Mouse (Mus musculus): Measurements from ENCODE around the gene Chn1. TPM values are rescaled to one million over a fixed set of nuclear protein-coding genes. Genes with fewer than 3 reads are reported as not detected.

Gene Chn1
- polyA plus RNA-seq, 1 experiment from 2014 or later, result 26.9 TPM

DNA sequence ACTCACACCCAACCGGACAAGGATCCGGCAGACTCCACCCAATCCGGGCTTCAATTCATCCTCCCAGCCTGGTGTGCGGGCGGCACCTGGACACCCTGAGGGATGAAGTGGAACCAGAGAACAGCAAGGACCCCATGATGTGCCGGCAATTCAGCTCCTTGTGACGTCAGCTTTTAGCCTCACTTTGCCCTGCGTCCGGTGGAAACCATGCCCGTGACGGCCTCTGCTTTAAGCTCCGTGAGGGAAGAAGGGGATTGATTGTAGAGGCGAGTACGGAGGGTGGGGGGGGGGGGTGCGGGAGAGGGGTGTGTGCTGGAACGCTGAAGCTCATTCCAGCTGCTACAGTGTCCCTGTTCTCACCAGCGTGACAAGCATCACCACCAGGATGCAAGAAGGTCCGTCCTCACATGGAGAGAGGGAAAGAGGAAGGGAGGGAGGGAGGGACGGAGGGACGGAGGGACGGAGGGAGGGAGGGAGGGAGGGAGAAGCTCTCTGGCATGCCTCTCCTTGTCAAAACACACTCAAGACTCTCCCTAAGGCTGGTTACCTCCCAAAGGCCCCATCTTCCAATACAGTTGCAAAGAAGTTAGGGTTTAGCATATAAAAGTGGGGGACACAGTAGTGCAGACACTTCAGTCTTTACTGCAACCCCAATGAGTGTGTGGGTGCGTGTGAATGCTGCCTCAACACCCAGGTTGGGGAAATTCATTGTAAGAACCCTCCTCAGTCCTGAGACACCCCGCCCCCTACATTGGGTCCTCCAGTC is 214.1 kb downstream of the Chn1 start:
- Histone ChIP-seq H3K4me3 (ENCODE audit: low read depth, low read length) (peak overlapping the region; percentile 31), H3K4me2 (replicated peaks; ENCODE audit: low read depth, low read length) (peak overlapping the region; percentile 56), H3K27ac (ENCODE audit: low read length) (peak overlapping the region; percentile 22; the same call in 1 of the 2 replicates), H3K9me3 (ENCODE audit: low read length) (no peaks in the 10 kb centered on the region), H3K9ac (replicated peaks; ENCODE audit: low read depth) (no peak overlapping the region), H3K27me3 (replicated peaks; ENCODE audit: insufficient read depth, low read length) (no peaks in the 10 kb centered on the region), H3K4me1 (ENCODE audit: insufficient read depth, low read depth, low read length) (no peaks in the 10 kb centered on the region), H3K36me3 (ENCODE audit: insufficient read depth, low read length) (no peaks in the 10 kb centered on the region)
- 4% methylated on average over 18 of the region's 23 CpGs for WGBS
- DNase-seq (ENCODE audit: low spot score), result peak; percentile 38
- TF ChIP-seq CTCF (IDR thresholded peaks at IDR 0.05) (no peak), EP300 (IDR thresholded peaks at IDR 0.05) (no peak)
- ATAC-seq, result peak; percentile 64

Other genes with a start within 250 kb of the Chn1 start
- 9.5 and 9.6 TPM in 2 replicates for gene Wipf1, start 245.6 kb downstream of the Chn1 start, polyA plus RNA-seq (2015; fragmentation: Nextera tagmentation; extraction: Ambion mirVana)
- gene Chrna1, start 195.0 kb downstream of the Chn1 start, polyA plus RNA-seq (2015; fragmentation: Nextera tagmentation; extraction: Ambion mirVana), result 0.07 and 0.12 TPM in 2 replicates
- gene Atf2, start 117.3 kb upstream of the Chn1 start, polyA plus RNA-seq (2015; fragmentation: Nextera tagmentation; extraction: Ambion mirVana), result 28.4 and 31.0 TPM in 2 replicates
- gene Atp5g3, start 136.0 kb upstream of the Chn1 start, polyA plus RNA-seq (2015; fragmentation: Nextera tagmentation; extraction: Ambion mirVana), result 760 and 832 TPM in 2 replicates